ENCODE assay signal across 12 mouse cellular contexts in the genomic region with DNA sequence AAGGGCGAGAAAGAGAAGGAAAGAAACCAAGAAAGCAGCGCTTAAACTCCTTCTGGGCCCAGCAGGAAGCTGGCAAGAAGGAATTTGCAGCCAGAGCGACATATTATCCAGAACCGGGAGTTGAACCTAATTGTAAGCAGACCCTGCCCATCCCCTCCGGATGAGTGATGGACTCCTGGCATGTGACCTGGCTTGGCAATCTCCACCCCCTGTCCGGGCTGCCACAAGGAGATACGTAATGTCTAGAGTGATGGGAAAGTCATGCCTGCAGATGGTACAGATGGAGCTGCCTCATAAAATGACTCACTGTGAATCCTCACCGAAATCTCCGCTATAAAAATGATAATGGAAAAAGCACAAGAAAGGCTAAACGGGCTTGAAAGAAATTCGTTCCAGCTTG.
DNase-seq lines count a peak whose midpoint lies in the region; ATAC-seq and TF ChIP-seq lines count a peak whose summit lies in the region.
"Had no signal": no experiment of that assay in that cellular context is flagged by ENCODE, and none has a peak within 500 bp of the region (broad histone marks: within the 10 kb centered on the region; RNA-seq: fewer than 3 reads in every experiment).

No protein-coding gene starts in this region.

- H3K4me2 ChIP-seq in forebrain, postnatal 0 days (ENCODE audit: low read depth): no peak overlapping the region
- no peak overlapping the region for H3K4me2 ChIP-seq in forebrain, embryonic 14.5 days (ENCODE audit: low read length)
- H3K4me2 ChIP-seq in embryonic facial prominence, embryonic 13.5 days: 0 out of 2 replicates have a peak overlapping the region, but pooled peaks have one; percentile 12
- no peak overlapping the region for H3K4me2 ChIP-seq in liver, embryonic 12.5 days
- H3K4me2 ChIP-seq in intestine, embryonic 16.5 days (ENCODE audit: low read depth, low read length): no peak overlapping the region
- H3K4me2 ChIP-seq: neural tube, embryonic 12.5 days; stomach, embryonic 15.5 days had no signal

- no peak overlapping the region for H3K4me3 ChIP-seq in forebrain, postnatal 0 days (ENCODE audit: low read depth, low read length)
- H3K4me3 ChIP-seq in forebrain, embryonic 14.5 days (ENCODE audit: low read depth, low read length): no peak overlapping the region
- no peak overlapping the region for H3K4me3 ChIP-seq in embryonic facial prominence, embryonic 13.5 days
- H3K4me3 ChIP-seq in liver, embryonic 12.5 days: no peak overlapping the region
- H3K4me3 ChIP-seq in intestine, embryonic 16.5 days (ENCODE audit: low read length): no peak overlapping the region
- H3K4me3 ChIP-seq: neural tube, embryonic 12.5 days; stomach, embryonic 15.5 days had no signal

- 61% methylated on average over 11 of the region's 11 CpGs for WGBS in forebrain, postnatal 0 days
- WGBS in forebrain, embryonic 14.5 days: 75% methylated on average over 11 of the region's 11 CpGs
- 38% methylated on average over 11 of the region's 11 CpGs for WGBS in embryonic facial prominence, embryonic 13.5 days
- 53% methylated on average over 11 of the region's 11 CpGs for WGBS in liver, embryonic 12.5 days (ENCODE audit: insufficient replicate concordance)
- WGBS in intestine, embryonic 16.5 days: 64% methylated on average over 11 of the region's 11 CpGs

- TF ChIP-seq CTCF in forebrain, postnatal 0 days (IDR thresholded peaks at IDR 0.05; ENCODE audit: low read depth): no peak

- peak; percentile 35 for DNase-seq in forebrain, postnatal 0 days
- no peak for DNase-seq in forebrain, embryonic 14.5 days (ENCODE audit: low spot score)
- peak; percentile 33 to 41 for DNase-seq in layer of hippocampus, postnatal 36 days
- DNase-seq in right cerebral cortex, adult 2 months (ENCODE audit: low spot score in 2 of 2): peak; percentile 42 to 53
- no peak for DNase-seq in kidney, adult 11 months
- DNase-seq: lung, postnatal 36 days had no signal

- H3K9me3 ChIP-seq in forebrain, postnatal 0 days (ENCODE audit: low read length): no peaks in the 10 kb centered on the region
- no peaks in the 10 kb centered on the region for H3K9me3 ChIP-seq in forebrain, embryonic 14.5 days (replicated peaks; ENCODE audit: control insufficient read depth, low read length)
- H3K9me3 ChIP-seq in embryonic facial prominence, embryonic 13.5 days: no peaks in the 10 kb centered on the region
- no peaks in the 10 kb centered on the region for H3K9me3 ChIP-seq in liver, embryonic 12.5 days (replicated peaks)
- H3K9me3 ChIP-seq in intestine, embryonic 16.5 days (ENCODE audit: control insufficient read depth, low read length): no peaks in the 10 kb centered on the region
- H3K9me3 ChIP-seq: neural tube, embryonic 12.5 days; stomach, embryonic 15.5 days had no signal

- no peak overlapping the region for H3K9ac ChIP-seq in forebrain, postnatal 0 days
- no peak overlapping the region for H3K9ac ChIP-seq in forebrain, embryonic 14.5 days (ENCODE audit: low read length)
- no peak overlapping the region for H3K9ac ChIP-seq in embryonic facial prominence, embryonic 13.5 days
- no peak overlapping the region for H3K9ac ChIP-seq in liver, embryonic 12.5 days
- no peak overlapping the region for H3K9ac ChIP-seq in intestine, embryonic 16.5 days (ENCODE audit: low read depth, low read length)
- H3K9ac ChIP-seq: neural tube, embryonic 12.5 days; stomach, embryonic 15.5 days had no signal

- H3K36me3 ChIP-seq in forebrain, postnatal 0 days (ENCODE audit: insufficient read depth): no peaks in the 10 kb centered on the region
- H3K36me3 ChIP-seq in forebrain, embryonic 14.5 days (ENCODE audit: control insufficient read depth, insufficient read depth, low read length): no peaks in the 10 kb centered on the region
- H3K36me3 ChIP-seq in embryonic facial prominence, embryonic 13.5 days: no peaks in the 10 kb centered on the region
- H3K36me3 ChIP-seq in liver, embryonic 12.5 days: no peaks in the 10 kb centered on the region
- no peaks in the 10 kb centered on the region for H3K36me3 ChIP-seq in intestine, embryonic 16.5 days (ENCODE audit: control insufficient read depth, insufficient read depth, low read length)
- H3K36me3 ChIP-seq: neural tube, embryonic 12.5 days; stomach, embryonic 15.5 days had no signal

- no peak overlapping the region for H3K27ac ChIP-seq in forebrain, postnatal 0 days (ENCODE audit: low read depth, low read length)
- no peak overlapping the region for H3K27ac ChIP-seq in forebrain, embryonic 14.5 days (ENCODE audit: low read depth, low read length)
- no peak overlapping the region for H3K27ac ChIP-seq in embryonic facial prominence, embryonic 13.5 days
- no peak overlapping the region for H3K27ac ChIP-seq in liver, embryonic 12.5 days
- H3K27ac ChIP-seq in intestine, embryonic 16.5 days (ENCODE audit: low read length): no peak overlapping the region
- H3K27ac ChIP-seq: neural tube, embryonic 12.5 days; stomach, embryonic 15.5 days had no signal

- peak; percentile 73; the same call in 1 of the 2 replicates for ATAC-seq in forebrain, postnatal 0 days
- no peak for ATAC-seq in forebrain, embryonic 14.5 days
- ATAC-seq in embryonic facial prominence, embryonic 13.5 days (ENCODE audit: insufficient number of reproducible peaks, insufficient read depth, low FRiP score, low TSS enrichment, low read depth): no peak
- ATAC-seq in liver, embryonic 12.5 days: no peak
- no peak for ATAC-seq in intestine, embryonic 16.5 days
- ATAC-seq: CD4-positive, CD25-positive, alpha-beta regulatory T cell, adult 4 months had no signal

- no peaks in the 10 kb centered on the region for H3K27me3 ChIP-seq in forebrain, postnatal 0 days (ENCODE audit: insufficient read depth, low read length)
- H3K27me3 ChIP-seq in forebrain, embryonic 14.5 days (replicated peaks; ENCODE audit: control insufficient read depth, insufficient read depth, low read length): no peaks in the 10 kb centered on the region
- no peaks in the 10 kb centered on the region for H3K27me3 ChIP-seq in embryonic facial prominence, embryonic 13.5 days
- no peaks in the 10 kb centered on the region for H3K27me3 ChIP-seq in liver, embryonic 12.5 days (replicated peaks)
- no peaks in the 10 kb centered on the region for H3K27me3 ChIP-seq in intestine, embryonic 16.5 days (replicated peaks; ENCODE audit: control insufficient read depth, insufficient read depth, low read length)
- H3K27me3 ChIP-seq: neural tube, embryonic 12.5 days; stomach, embryonic 15.5 days had no signal

- no peaks in the 10 kb centered on the region for H3K4me1 ChIP-seq in forebrain, postnatal 0 days (ENCODE audit: insufficient read depth)
- no peaks in the 10 kb centered on the region for H3K4me1 ChIP-seq in forebrain, embryonic 14.5 days (ENCODE audit: control insufficient read depth, insufficient read depth, low read length)
- H3K4me1 ChIP-seq in embryonic facial prominence, embryonic 13.5 days: peaks cover 4% of the 10 kb centered on the region
- H3K4me1 ChIP-seq in liver, embryonic 12.5 days: no peaks in the 10 kb centered on the region
- no peaks in the 10 kb centered on the region for H3K4me1 ChIP-seq in intestine, embryonic 16.5 days (ENCODE audit: control insufficient read depth, insufficient read depth, low read length)
- H3K4me1 ChIP-seq: neural tube, embryonic 12.5 days; stomach, embryonic 15.5 days had no signal

Comparison
In these comparisons a context has a peak if more than half of its experiments do, and no peak if none do; other contexts are left out.
1. DNase-seq: peak in forebrain, postnatal 0 days (single experiment), layer of hippocampus, postnatal 36 days (2 of 2) and right cerebral cortex, adult 2 months (2 of 2); none in forebrain, embryonic 14.5 days (single experiment) and kidney, adult 11 months (single experiment).